Mouse (Mus musculus) embryonic fibroblast, embryonic 13.5 days (primary cell): ENCODE measurements around the gene 6030468B19Rik. TPM values are rescaled to one million over a fixed set of nuclear protein-coding genes. Genes with fewer than 3 reads are reported as not detected.
"Not testable (repeated sequence)": the region's sequence is repeated elsewhere in the genome, so short reads cannot be mapped to it uniquely, and the experiment has no call there.

Source experiments
- H3K27ac ChIP-seq: 2 replicates; pipeline ENCODE4 v1.5.1; 2012; ENCODE audit warnings: low read length, control low read depth, inconsistent platforms; ENCODE audit not compliant: insufficient read depth
- H3K4me1 ChIP-seq: 2 replicates; pipeline ENCODE4 v1.6.1; 2011; ENCODE audit warnings: low read length; ENCODE audit not compliant: control insufficient read depth, insufficient read depth
- H3K4me3 ChIP-seq: 2 replicates; pipeline ENCODE4 v1.5.1; 2011; ENCODE audit warnings: mild to moderate bottlenecking, control low read depth, low read length; ENCODE audit not compliant: insufficient read depth
- CTCF ChIP-seq: IDR thresholded peaks from 2 replicates; pipeline ENCODE4 v1.5.1; 2011; ENCODE audit warnings: mild to moderate bottlenecking, control low read depth, low read length, moderate library complexity, borderline replicate concordance; ENCODE audit not compliant: insufficient read depth
- POLR2A ChIP-seq: IDR thresholded peaks from 2 replicates; pipeline ENCODE4 v1.6.1; 2011; ENCODE audit warnings: low read depth, mild to moderate bottlenecking, control low read depth, low read length, moderate library complexity
- polyA plus RNA-seq: library from polyadenylated mRNA; stranded (reverse); fragments of >200 nt; gene quantifications from 2 replicates; pipeline ENCODE4 v1.2.4, GENCODE M21; 2011; ENCODE audit warnings: low read depth; ENCODE audit not compliant: missing spikeins, insufficient read length

6030468B19Rik gene
- polyA plus RNA-seq, 1 experiment, result not detected

DNA sequence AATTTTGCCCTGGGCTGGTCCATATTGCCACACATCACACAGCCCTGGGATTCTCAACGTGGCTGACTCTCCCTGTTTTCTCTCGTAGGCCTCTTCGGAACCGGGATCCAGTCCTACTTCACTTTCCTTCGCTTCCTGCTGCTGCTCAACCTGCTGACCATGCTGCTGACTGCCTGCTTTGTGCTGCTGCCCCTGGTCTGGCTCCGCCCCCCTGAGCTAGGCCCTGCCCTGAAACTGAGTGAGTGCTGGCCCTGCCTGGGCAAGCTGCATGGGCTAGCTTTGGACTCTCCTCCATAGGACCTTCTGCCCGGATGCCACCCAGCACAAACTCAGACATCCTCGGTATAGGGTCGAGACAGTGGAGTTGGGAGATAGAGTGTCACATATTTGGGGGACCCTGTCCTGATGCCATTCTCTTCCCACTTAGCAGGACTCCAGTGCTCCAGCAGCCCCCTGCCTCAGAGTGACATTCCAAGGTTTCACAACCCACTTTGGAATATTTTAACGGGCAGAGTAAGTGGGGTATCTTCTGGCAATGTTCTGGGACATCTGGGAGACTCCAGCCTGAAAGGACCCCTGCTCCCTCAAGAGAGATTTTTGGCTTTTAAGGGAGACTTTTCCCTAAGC lies 13.7 kb upstream of the 6030468B19Rik start:
- no peak overlapping the region for H3K4me3 ChIP-seq
- no peak overlapping the region for H3K27ac ChIP-seq
- no peak for TF ChIP-seq POLR2A
- TF ChIP-seq CTCF, result no peak
- peaks cover 5% of the 10 kb centered on the region; the same call in 1 of the 2 replicates for H3K4me1 ChIP-seq

DNA sequence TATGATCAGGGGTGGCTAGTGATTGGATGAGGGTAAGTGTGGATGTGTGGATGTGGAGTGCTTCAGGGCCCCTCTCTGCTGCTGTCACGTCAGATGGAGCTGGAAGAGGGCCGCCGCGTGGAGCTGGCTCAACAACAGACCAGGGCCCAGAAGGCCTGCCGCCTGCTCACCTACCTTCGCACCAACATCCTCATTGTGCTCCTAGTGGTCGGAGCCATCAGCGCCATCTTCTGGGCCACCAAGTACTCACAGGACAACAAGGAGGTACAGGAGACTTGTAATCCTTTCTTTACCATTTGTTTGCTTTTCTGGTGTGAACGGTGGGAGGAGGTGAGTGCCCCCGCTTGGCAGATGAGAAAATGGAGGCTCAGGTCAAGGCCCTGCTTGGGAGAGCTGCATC lies 11.2 kb upstream of the 6030468B19Rik start:
- TF ChIP-seq POLR2A (no peak), CTCF (peak; percentile 73; the same call in 1 of the 2 replicates)
- H3K27ac ChIP-seq, result no peak overlapping the region
- no peaks in the 10 kb centered on the region for H3K4me1 ChIP-seq
- H3K4me3 ChIP-seq, result no peak overlapping the region

DNA sequence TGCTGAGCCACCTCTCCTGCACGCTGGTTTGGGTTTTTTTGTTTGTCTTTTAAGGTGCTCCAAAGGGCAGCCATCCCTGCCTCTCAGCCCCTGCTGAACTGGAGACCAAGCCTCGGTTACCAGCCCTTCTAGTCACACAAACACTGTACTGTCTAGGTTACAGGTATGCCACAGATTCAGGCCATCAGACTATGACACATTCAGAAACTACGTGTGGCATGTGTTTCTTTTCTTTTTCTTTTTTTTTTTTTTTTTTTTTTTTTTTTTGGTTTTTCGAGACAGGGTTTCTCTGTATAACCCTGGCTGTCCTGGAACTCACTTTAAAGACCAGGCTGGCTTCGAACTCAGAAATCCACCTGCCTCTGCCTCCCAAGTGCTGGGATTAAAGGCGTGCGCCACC lies 9.0 kb upstream of the 6030468B19Rik start:
- not testable (repeated sequence) for H3K4me1 ChIP-seq, H3K4me3 ChIP-seq, H3K27ac ChIP-seq

DNA sequence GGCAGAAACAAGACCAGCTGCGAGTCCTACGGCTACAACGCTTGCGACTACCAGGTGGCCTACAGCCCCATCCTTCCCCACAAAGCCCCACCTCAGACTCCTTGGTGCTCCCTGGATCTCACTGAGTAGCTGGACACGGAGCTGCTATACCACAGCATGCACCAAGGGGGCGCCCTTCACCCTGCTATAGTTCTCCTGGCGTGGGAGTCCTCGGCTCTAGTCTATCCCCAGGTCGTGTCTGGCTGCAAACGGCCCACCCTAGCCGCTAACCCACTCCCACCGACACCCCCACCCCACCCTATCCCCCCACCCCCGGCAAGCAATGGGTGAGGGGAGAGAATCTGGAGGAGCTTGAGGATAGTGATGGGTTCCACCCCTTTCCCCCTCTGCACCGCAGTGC lies 7.2 kb upstream of the 6030468B19Rik start:
- Histone ChIP-seq H3K27ac (no peak overlapping the region), H3K4me3 (no peak overlapping the region), H3K4me1 (no peaks in the 10 kb centered on the region)
- no peak for TF ChIP-seq POLR2A
- TF ChIP-seq CTCF, result peak; percentile 73; the same call in 1 of the 2 replicates

DNA sequence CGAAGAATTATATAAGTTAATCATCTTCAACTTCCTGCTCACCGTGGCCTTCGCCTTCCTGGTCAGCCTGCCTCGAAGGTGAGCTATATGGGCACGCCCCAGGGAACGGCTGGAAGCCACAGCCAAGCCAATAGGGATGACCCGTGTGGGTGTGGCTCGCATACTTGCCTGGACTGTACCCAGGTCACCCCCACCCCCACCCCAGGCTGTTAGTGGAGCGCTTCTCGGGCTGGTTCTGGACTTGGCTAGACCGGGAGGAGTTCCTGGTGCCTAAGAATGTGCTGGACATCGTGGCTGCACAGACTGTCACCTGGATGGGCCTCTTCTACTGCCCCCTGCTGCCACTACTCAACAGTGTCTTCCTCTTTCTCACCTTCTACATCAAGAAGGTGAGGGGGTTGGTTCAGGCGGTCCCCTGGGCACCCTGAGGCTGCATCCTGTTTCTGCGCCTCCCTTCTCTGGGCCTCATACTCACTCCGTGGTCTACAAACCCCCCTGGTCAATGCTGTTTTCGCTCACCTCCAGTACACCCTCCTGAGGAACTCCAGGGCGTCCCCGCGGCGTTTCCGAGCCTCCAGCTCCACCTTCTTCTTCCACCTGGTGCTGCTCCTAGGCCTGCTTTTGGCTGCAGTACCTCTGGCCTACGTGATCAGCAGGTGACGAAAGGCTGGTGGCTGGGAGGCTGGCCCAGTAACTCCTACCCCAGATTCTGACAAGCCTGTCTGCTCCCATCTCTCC lies 6.6 kb upstream of the 6030468B19Rik start:
- Histone ChIP-seq H3K4me1 (no peaks in the 10 kb centered on the region), H3K27ac (no peak overlapping the region), H3K4me3 (no peak overlapping the region)
- no peak for TF ChIP-seq CTCF
- TF ChIP-seq POLR2A, result no peak

DNA sequence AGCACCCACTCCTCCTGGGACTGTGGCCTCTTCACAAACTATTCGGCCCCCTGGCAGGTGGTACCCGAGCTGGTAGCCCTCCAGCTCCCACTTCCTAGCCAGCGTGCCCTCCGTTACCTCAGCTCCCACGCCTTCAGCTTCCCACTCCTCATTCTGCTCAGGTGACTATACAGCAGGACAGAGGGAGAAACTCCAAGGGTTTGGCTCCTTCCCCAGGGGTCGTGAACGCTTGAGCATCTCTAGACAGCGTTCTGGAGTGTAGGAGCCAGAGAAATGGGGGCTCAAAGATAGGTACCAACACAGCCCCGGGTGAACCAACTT lies 6.1 kb upstream of the 6030468B19Rik start:
- Histone ChIP-seq H3K4me1 (no peaks in the 10 kb centered on the region), H3K4me3 (no peak overlapping the region), H3K27ac (no peak overlapping the region)
- TF ChIP-seq POLR2A, result no peak
- no peak for TF ChIP-seq CTCF

DNA sequence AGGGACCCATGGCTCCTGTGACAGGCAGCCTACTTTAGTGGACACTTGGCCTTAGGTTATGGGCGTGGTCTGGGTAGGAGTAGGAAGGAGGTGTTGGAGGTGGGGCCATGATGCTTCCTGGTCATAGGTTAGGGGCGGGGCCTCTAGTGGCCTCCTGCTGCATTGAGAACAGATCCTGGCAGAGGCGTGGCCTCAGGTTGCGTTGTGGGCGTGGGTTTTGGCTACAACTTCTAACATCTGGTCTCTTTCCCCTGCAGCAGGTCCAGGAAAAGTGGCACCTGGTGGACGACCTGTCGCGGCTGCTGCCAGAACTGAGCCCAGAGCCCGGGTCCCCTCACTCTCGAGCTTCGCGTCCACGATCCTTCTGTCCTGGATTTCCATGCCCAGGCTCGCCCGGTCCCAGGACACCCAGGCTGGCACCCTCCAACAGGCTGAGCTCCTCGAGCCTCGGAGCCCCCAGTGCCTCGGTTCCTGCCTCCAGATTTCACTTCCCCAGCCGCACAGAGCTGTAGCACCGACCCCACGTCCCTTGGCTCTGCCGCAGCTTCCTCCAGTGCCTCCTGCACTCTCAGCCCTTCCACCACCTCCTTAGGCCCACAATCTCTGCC lies 5.1 kb upstream of the 6030468B19Rik start:
- H3K4me1 ChIP-seq, result no peaks in the 10 kb centered on the region
- no peak overlapping the region for H3K4me3 ChIP-seq
- no peak overlapping the region for H3K27ac ChIP-seq
- no peak for TF ChIP-seq CTCF
- TF ChIP-seq POLR2A, result no peak

DNA sequence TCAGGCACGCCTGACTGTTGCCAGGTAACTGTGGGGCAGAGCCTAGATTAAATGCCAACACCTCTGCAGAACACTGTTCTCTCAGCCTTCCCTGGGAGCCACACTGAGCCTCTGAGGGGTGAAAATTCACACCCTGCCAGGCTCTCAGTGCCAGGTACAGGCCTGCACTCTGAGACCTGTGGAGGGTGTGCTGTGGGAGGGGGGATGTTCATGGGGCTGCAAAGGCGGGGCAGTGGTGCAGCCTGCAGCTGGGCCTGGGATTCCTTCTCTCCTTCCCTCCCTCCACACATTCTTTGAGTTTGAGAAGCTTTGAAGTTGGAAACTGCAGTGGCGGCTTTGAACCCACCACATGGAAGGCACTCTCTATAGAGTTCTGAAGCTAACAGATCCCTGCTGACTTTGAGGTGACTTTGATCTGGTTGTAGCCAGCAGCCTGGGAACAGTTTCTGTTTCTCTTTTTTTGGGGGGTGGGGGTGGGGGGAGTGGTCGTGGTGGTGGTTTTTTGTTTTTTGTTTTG lies 3.4 kb upstream of the 6030468B19Rik start:
- H3K4me1 ChIP-seq, result no peaks in the 10 kb centered on the region
- no peak overlapping the region for H3K27ac ChIP-seq
- TF ChIP-seq POLR2A (no peak), CTCF (no peak)
- no peak overlapping the region for H3K4me3 ChIP-seq

DNA sequence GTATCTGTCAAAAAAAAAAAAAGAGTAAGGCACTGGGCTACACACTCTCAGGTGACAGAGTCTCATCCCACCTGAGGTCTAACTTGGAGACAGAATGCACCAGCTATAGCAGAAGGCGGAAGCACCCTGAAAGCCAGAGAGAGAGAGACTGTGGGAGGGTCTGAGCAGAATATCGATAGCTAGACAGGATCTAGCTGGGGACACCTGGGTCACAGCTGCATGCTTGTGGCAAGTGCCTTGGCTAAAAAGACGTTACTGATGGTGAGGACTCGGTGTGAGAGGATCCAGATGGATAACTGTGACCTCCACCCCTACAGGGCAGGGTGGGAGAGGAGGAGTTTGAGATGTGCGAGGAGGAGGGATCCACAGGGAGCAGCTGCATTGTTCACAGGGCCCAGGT lies 506 bp upstream of the 6030468B19Rik start:
- Histone ChIP-seq H3K4me3 (no peak overlapping the region), H3K4me1 (no peaks in the 10 kb centered on the region), H3K27ac (no peak overlapping the region)
- TF ChIP-seq CTCF (no peak), POLR2A (no peak)

DNA sequence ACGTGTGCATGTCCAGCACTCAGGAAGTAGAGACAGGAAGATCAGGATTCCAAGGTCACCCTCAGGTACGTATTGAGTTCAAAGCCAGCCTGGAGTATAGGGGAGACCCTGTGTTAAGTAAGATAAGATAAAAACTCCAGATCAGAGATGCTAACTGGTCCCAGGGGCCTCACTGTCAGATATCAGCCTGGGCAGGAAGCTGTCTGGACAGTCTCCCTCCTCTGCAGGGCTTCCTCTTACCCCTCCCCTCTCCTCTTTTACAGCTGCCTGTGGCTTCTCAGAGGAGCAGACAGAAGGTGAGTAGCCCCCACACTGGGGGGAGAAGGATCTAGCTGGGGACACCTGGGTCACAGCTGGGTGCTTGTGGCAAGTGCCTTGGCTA lies 691 bp downstream of the 6030468B19Rik start:
- no peaks in the 10 kb centered on the region for H3K4me1 ChIP-seq
- no peak overlapping the region for H3K27ac ChIP-seq
- TF ChIP-seq CTCF (no peak), POLR2A (no peak)
- no peak overlapping the region for H3K4me3 ChIP-seq
